Mouse (Mus musculus) kidney, postnatal 10 days (tissue): ENCODE measurements around the gene Trim2.

ENCODE experiments used
- DNase-seq: peaks from one replicate; pipeline ENCODE4 v3.0.0; 2021; ENCODE audit warnings: mixed read lengths

Trim2 gene

GRCm38 (mm10) chr3:84219166-84219710 is 87.4 kb downstream of the Trim2 start:
- DNase-seq: no peak

- no peak for DNase-seq
Observed at GRCm38 (mm10) chr3:84218498-84218897, 88.2 kb downstream of the Trim2 start.

GRCm38 (mm10) chr3:84217961-84218351 is 88.7 kb downstream of the Trim2 start:
- DNase-seq: no peak

- DNase-seq: no peak
Observed at GRCm38 (mm10) chr3:84217118-84217960, 89.3 kb downstream of the Trim2 start.

GRCm38 (mm10) chr3:84215743-84216360 is 90.8 kb downstream of the Trim2 start:
- DNase-seq: no peak

GRCm38 (mm10) chr3:84215253-84215652 is 91.4 kb downstream of the Trim2 start:
- peak; percentile 73 for DNase-seq

- peak; percentile 82 for DNase-seq
Observed at GRCm38 (mm10) chr3:84214501-84214900, 92.2 kb downstream of the Trim2 start.

- DNase-seq: no peak
Observed at GRCm38 (mm10) chr3:84211340-84211875, 95.3 kb downstream of the Trim2 start.

GRCm38 (mm10) chr3:84208917-84209513 is 97.7 kb downstream of the Trim2 start:
- no peak for DNase-seq

GRCm38 (mm10) chr3:84208475-84208874 is 98.2 kb downstream of the Trim2 start:
- DNase-seq: no peak

GRCm38 (mm10) chr3:84207366-84207765 is 99.3 kb downstream of the Trim2 start:
- no peak for DNase-seq

GRCm38 (mm10) chr3:84206106-84206505 is 100.6 kb downstream of the Trim2 start:
- no peak for DNase-seq

- DNase-seq: no peak
Observed at GRCm38 (mm10) chr3:84205650-84206049, 101.0 kb downstream of the Trim2 start.

GRCm38 (mm10) chr3:84204640-84205039 is 102.0 kb downstream of the Trim2 start:
- no peak for DNase-seq

GRCm38 (mm10) chr3:84200559-84201420 is 105.9 kb downstream of the Trim2 start:
- no peak for DNase-seq

GRCm38 (mm10) chr3:84199516-84199915 is 107.2 kb downstream of the Trim2 start:
- DNase-seq: no peak

- no peak for DNase-seq
Observed at GRCm38 (mm10) chr3:84198229-84198628, 108.4 kb downstream of the Trim2 start.

GRCm38 (mm10) chr3:84193881-84194280 is 112.8 kb downstream of the Trim2 start:
- DNase-seq: no peak

- DNase-seq: peak; percentile 43
Observed at GRCm38 (mm10) chr3:84191141-84191881, 115.4 kb downstream of the Trim2 start.

GRCm38 (mm10) chr3:84190513-84191061 is 116.1 kb downstream of the Trim2 start:
- DNase-seq: peak; percentile 39

- peak; percentile 54 for DNase-seq
Observed at GRCm38 (mm10) chr3:84189629-84190173, 117.0 kb downstream of the Trim2 start.
